Mouse (Mus musculus): ENCODE measurements around the gene Sec16b. TPM values are rescaled to one million over a fixed set of nuclear protein-coding genes. Genes with fewer than 3 reads are reported as not detected.
A peak's percentile ranks its signal among the peaks of the same experiment; 100 is the strongest.

Sec16b gene
- polyA plus RNA-seq, 1 experiment = 1.6 TPM

- Histone ChIP-seq H3K4me3 (replicated peaks; ENCODE audit: control insufficient read depth, low read depth, low read length) (peak overlapping the region; percentile 27), H3K4me1 (ENCODE audit: control insufficient read depth, insufficient read depth, low read length) (peaks cover 2% of the 10 kb centered on the region; the same call in 1 of the 2 replicates), H3K27ac (ENCODE audit: control insufficient read depth, insufficient read depth, low read depth, low read length, poor library complexity) (no peak overlapping the region)
- TF ChIP-seq CTCF (IDR thresholded peaks at IDR 0.05; ENCODE audit: control insufficient read depth, insufficient read depth, low read length) (no peak), POLR2A (IDR thresholded peaks at IDR 0.05; ENCODE audit: borderline replicate concordance, control insufficient read depth, low read depth, low read length) (no peak)
- 20% methylated on average over 27 of the region's 27 CpGs for WGBS
Measured at GRCm38 (mm10) chr1:157554686-157555530, 48.4 kb downstream of the Sec16b start.

- Histone ChIP-seq H3K27ac (ENCODE audit: control insufficient read depth, insufficient read depth, low read depth, low read length, poor library complexity) (no peak overlapping the region), H3K4me3 (replicated peaks; ENCODE audit: control insufficient read depth, low read depth, low read length) (no peak overlapping the region), H3K4me1 (ENCODE audit: control insufficient read depth, insufficient read depth, low read length) (peaks cover 2% of the 10 kb centered on the region; the same call in 1 of the 2 replicates)
- TF ChIP-seq POLR2A (IDR thresholded peaks at IDR 0.05; ENCODE audit: borderline replicate concordance, control insufficient read depth, low read depth, low read length) (no peak), CTCF (IDR thresholded peaks at IDR 0.05; ENCODE audit: control insufficient read depth, insufficient read depth, low read length) (no peak)
- WGBS = 82% methylated on average over 10 of the region's 10 CpGs
Measured at GRCm38 (mm10) chr1:157555738-157556137, 49.2 kb downstream of the Sec16b start.

GRCm38 (mm10) chr1:157556439-157556838 lies 49.9 kb downstream of the Sec16b start:
- H3K27ac ChIP-seq (ENCODE audit: control insufficient read depth, insufficient read depth, low read depth, low read length, poor library complexity) = no peak overlapping the region
- 79% methylated on average over 5 of the region's 5 CpGs for WGBS

GRCm38 (mm10) chr1:157558145-157558544 lies 51.6 kb downstream of the Sec16b start:
- WGBS = 56% methylated on average over 5 of the region's 5 CpGs
- peak; percentile 15; the same call in 1 of the 2 replicates for TF ChIP-seq CTCF (IDR thresholded peaks at IDR 0.05; ENCODE audit: control insufficient read depth, insufficient read depth, low read length)
- no peak for TF ChIP-seq POLR2A (IDR thresholded peaks at IDR 0.05; ENCODE audit: borderline replicate concordance, control insufficient read depth, low read depth, low read length)
- H3K27ac ChIP-seq (ENCODE audit: control insufficient read depth, insufficient read depth, low read depth, low read length, poor library complexity) = no peak overlapping the region
- no peak overlapping the region for H3K4me3 ChIP-seq (replicated peaks; ENCODE audit: control insufficient read depth, low read depth, low read length)
- H3K4me1 ChIP-seq (ENCODE audit: control insufficient read depth, insufficient read depth, low read length) = peaks cover 2% of the 10 kb centered on the region; the same call in 1 of the 2 replicates

More at GRCm38 (mm10) chr1:157556439-157556838, 49.9 kb downstream of the Sec16b start:
- H3K4me1 ChIP-seq (ENCODE audit: control insufficient read depth, insufficient read depth, low read length) = peaks cover 2% of the 10 kb centered on the region; the same call in 1 of the 2 replicates
- no peak overlapping the region for H3K4me3 ChIP-seq (replicated peaks; ENCODE audit: control insufficient read depth, low read depth, low read length)
- TF ChIP-seq CTCF (IDR thresholded peaks at IDR 0.05; ENCODE audit: control insufficient read depth, insufficient read depth, low read length) (no peak), POLR2A (IDR thresholded peaks at IDR 0.05; ENCODE audit: borderline replicate concordance, control insufficient read depth, low read depth, low read length) (no peak)

DNA sequence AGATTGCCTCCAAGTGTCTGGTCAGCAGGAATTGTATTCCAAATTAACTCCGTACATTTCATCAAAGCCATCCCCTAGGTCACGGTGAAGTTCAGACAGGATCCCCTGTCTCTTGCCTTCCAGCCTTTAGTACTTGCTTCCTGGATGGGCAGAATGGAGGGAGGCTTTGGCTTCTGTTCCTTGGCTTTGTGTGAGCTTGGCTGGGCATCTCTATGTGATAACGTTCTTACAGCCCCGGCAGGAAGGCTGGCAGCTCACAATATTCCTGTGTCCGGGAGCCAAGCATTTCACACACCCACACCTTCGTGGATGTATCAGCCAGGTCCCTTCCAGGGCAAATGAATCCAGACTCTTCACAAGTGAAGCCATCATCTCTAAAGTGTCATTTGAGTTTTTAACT lies 53.5 kb downstream of the Sec16b start:
- WGBS = 75% methylated on average over 6 of the region's 6 CpGs
- no peak overlapping the region for H3K27ac ChIP-seq (ENCODE audit: control insufficient read depth, insufficient read depth, low read depth, low read length, poor library complexity)
- no peaks in the 10 kb centered on the region; the same call in 1 of the 2 replicates for H3K4me1 ChIP-seq (ENCODE audit: control insufficient read depth, insufficient read depth, low read length)
- TF ChIP-seq CTCF (IDR thresholded peaks at IDR 0.05; ENCODE audit: control insufficient read depth, insufficient read depth, low read length) (no peak), POLR2A (IDR thresholded peaks at IDR 0.05; ENCODE audit: borderline replicate concordance, control insufficient read depth, low read depth, low read length) (no peak)
- no peak overlapping the region for H3K4me3 ChIP-seq (replicated peaks; ENCODE audit: control insufficient read depth, low read depth, low read length)

- TF ChIP-seq POLR2A (IDR thresholded peaks at IDR 0.05; ENCODE audit: borderline replicate concordance, control insufficient read depth, low read depth, low read length) = no peak
- peak; percentile 60 for TF ChIP-seq CTCF (IDR thresholded peaks at IDR 0.05; ENCODE audit: control insufficient read depth, insufficient read depth, low read length)
- 18% methylated on average over 8 of the region's 8 CpGs for WGBS
- no peaks in the 10 kb centered on the region; the same call in 1 of the 2 replicates for H3K4me1 ChIP-seq (ENCODE audit: control insufficient read depth, insufficient read depth, low read length)
- no peak overlapping the region for H3K27ac ChIP-seq (ENCODE audit: control insufficient read depth, insufficient read depth, low read depth, low read length, poor library complexity)
- no peak overlapping the region for H3K4me3 ChIP-seq (replicated peaks; ENCODE audit: control insufficient read depth, low read depth, low read length)
Measured at GRCm38 (mm10) chr1:157560654-157561386, 54.3 kb downstream of the Sec16b start.

GRCm38 (mm10) chr1:157567819-157568218 lies 61.3 kb downstream of the Sec16b start:
- TF ChIP-seq POLR2A (IDR thresholded peaks at IDR 0.05; ENCODE audit: borderline replicate concordance, control insufficient read depth, low read depth, low read length) = no peak
- no peak for TF ChIP-seq CTCF (IDR thresholded peaks at IDR 0.05; ENCODE audit: control insufficient read depth, insufficient read depth, low read length)
- Histone ChIP-seq H3K27ac (ENCODE audit: control insufficient read depth, insufficient read depth, low read depth, low read length, poor library complexity) (no peak overlapping the region), H3K4me3 (replicated peaks; ENCODE audit: control insufficient read depth, low read depth, low read length) (no peak overlapping the region), H3K4me1 (ENCODE audit: control insufficient read depth, insufficient read depth, low read length) (no peaks in the 10 kb centered on the region)
- WGBS = 83% methylated on average over 8 of the region's 8 CpGs
